Mouse (Mus musculus): ENCODE results near the gene Il13. TPM values are rescaled to one million over a fixed set of nuclear protein-coding genes. Genes with fewer than 3 reads are reported as not detected.

The Il13 gene
- polyA plus RNA-seq, 1 experiment from 2014 or later: not detected

DNA sequence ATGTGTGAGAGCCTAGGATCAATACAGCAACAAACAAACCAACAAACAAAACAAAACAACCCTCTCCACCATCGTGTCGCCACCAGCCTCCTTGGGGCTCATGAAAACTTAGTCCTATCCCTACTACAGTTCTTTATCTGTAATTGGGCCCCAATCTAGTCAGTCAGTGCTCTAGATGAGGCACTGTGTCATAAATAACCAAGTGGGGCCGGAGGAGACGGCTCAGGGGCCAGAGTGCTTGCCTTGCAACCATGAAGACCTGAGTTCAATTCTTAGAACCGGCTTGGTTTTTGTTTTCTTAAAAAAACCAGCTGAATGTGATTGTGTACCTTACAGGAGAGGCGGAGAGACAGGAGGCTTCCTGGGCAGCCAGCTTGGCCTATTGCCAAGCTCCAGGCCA, 19.3 kb downstream of the Il13 start:
- H3K4me3 ChIP-seq: peak overlapping the region; percentile 4; the same call in 1 of the 2 replicates
- peak overlapping the region; percentile 1 for H3K27ac ChIP-seq
- H3K4me1 ChIP-seq: peaks cover 63% of the 10 kb centered on the region
- peak overlapping the region; percentile 40; the same call in 1 of the 2 replicates for H3K9ac ChIP-seq
- WGBS (ENCODE audit: insufficient replicate concordance): 29% methylated on average over 6 of the region's 6 CpGs
- no peaks in the 10 kb centered on the region for H3K27me3 ChIP-seq (replicated peaks)
- peak; percentile 64 for ATAC-seq
- peaks cover 4% of the 10 kb centered on the region; the same call in 1 of the 2 replicates for H3K36me3 ChIP-seq
- 0 out of 2 replicates have a peak, but pooled peaks cover 5% of the 10 kb centered on the region for H3K9me3 ChIP-seq (replicated peaks)
- H3K4me2 ChIP-seq: peak overlapping the region; percentile 49

DNA sequence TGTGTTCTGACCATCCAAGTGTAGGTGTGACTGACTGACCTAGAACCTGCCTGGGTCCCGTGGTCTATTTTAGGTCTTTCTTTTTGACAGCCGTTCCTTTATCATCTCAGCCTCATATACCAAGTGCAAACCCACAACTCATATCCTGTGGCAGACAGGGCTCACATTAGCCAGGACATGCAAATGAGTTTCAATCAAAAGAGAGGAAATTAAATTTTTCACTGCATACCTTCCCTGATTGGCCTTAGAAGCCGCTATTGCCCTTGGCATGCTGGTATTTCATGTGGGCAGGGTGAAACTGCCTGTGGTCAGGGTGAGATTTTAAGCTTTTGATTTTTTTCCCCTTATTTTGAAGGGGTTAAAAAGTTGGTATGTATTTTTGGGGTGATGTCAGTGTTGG, 24.8 kb downstream of the Il13 start:
- Histone ChIP-seq H3K27me3 (replicated peaks) (no peaks in the 10 kb centered on the region), H3K4me1 (peaks cover 49% of the 10 kb centered on the region), H3K9ac (no peak overlapping the region), H3K9me3 (replicated peaks) (0 out of 2 replicates have a peak, but pooled peaks cover 5% of the 10 kb centered on the region), H3K4me3 (no peak overlapping the region), H3K27ac (no peak overlapping the region), H3K36me3 (peaks cover 4% of the 10 kb centered on the region; the same call in 1 of the 2 replicates), H3K4me2 (no peak overlapping the region)
- no peak for ATAC-seq
- WGBS (ENCODE audit: insufficient replicate concordance): 44% methylated on average over 3 of the region's 3 CpGs

DNA sequence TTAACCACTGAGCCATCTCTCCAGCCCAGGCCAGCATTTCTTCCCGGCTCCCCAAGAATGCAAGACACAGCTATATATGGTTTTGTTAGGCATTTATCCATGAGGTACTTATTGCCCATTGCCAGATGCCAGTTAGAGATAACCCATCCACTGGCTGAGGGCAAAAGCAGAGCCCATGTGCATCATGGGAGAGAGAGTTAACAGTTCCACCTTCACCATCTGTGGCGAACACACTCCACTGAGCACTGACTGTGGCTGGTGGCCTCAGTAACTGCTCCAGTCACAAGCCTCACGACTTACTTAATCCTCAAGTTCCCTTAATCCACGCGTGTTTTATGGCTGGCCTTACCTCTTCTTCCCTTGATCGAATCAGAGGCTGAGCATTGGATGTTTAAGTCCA, 25.3 kb downstream of the Il13 start:
- Histone ChIP-seq H3K4me1 (peaks cover 44% of the 10 kb centered on the region), H3K4me2 (no peak overlapping the region), H3K27me3 (replicated peaks) (no peaks in the 10 kb centered on the region), H3K9ac (no peak overlapping the region), H3K4me3 (no peak overlapping the region), H3K9me3 (replicated peaks) (0 out of 2 replicates have a peak, but pooled peaks cover 5% of the 10 kb centered on the region), H3K36me3 (peaks cover 4% of the 10 kb centered on the region; the same call in 1 of the 2 replicates), H3K27ac (no peak overlapping the region)
- 46% methylated on average over 6 of the region's 6 CpGs for WGBS (ENCODE audit: insufficient replicate concordance)
- peak; percentile 72 for ATAC-seq

DNA sequence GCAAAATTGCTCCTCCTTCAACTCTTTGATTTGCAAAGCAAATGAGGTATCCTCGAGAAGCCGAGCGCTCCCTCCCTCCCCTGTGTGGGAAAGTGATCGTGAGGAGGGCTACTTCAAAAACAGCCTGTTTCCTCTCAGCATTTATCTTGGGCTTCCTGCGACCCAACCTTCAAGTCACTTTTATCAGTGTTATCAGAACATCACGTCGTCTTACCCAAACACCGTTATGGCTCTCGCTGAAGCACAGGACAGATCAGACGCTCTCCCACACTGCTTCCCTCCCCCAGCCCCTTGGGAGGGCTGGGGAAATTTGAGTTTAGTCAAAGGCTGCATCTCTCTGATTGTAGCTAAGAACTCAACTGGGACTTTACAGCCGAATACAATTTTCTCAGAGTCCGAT, 28.9 kb downstream of the Il13 start:
- Histone ChIP-seq H3K4me2 (peak overlapping the region; percentile 39), H3K27ac (no peak overlapping the region), H3K9me3 (replicated peaks) (no peaks in the 10 kb centered on the region), H3K27me3 (replicated peaks) (no peaks in the 10 kb centered on the region), H3K4me3 (no peak overlapping the region), H3K36me3 (peaks cover 5% of the 10 kb centered on the region; the same call in 1 of the 2 replicates), H3K9ac (no peak overlapping the region), H3K4me1 (peaks cover 39% of the 10 kb centered on the region)
- WGBS (ENCODE audit: insufficient replicate concordance): 3% methylated on average over 12 of the region's 12 CpGs
- peak; percentile 40; the same call in 1 of the 2 replicates for ATAC-seq

DNA sequence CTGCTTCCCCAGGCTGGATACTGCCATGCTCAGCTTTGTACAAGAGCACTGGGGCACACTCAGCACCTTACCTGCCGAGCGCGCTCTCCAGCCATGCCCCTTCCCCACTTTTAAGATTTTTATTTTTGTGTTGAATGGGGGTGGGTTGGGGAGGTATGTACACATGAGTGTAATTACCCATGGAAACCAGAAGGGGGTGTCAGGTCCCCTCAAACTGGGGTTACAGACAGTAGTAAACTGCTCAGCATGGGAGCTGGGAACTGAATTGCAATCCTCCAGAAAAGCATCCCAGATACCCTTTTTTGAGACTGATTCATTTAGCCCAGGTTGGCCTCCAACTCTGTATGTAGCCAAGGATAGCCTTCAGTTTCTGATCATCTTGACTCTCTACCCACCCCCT, 29.5 kb downstream of the Il13 start:
- no peak overlapping the region for H3K4me3 ChIP-seq
- H3K27me3 ChIP-seq (replicated peaks): no peaks in the 10 kb centered on the region
- no peak overlapping the region for H3K9ac ChIP-seq
- peaks cover 5% of the 10 kb centered on the region; the same call in 1 of the 2 replicates for H3K36me3 ChIP-seq
- no peak for ATAC-seq
- H3K27ac ChIP-seq: no peak overlapping the region
- H3K9me3 ChIP-seq (replicated peaks): no peaks in the 10 kb centered on the region
- peaks cover 37% of the 10 kb centered on the region for H3K4me1 ChIP-seq
- 78% methylated on average over 3 of the region's 3 CpGs for WGBS (ENCODE audit: insufficient replicate concordance)
- peak overlapping the region; percentile 39; the same call in 1 of the 2 replicates for H3K4me2 ChIP-seq

DNA sequence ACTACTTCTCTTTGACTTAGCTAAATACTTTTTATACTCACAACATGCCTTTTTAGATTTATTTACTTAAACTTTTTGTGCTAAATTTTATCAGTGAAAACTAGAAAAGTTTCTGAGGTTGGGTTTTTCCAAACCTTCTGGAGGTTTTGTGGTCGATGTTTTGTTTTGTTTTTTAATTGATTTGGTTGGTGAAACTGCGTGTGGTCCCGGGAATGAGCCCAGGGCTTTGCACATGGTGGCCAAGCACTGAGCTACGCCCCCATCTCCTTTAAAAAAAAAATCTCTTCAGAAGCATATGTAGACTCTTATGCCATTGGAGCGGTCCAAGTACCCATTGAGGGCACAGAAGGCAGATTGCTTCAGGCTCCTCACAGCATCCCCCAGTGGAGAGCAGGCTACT, 43.4 kb downstream of the Il13 start:
- H3K4me1 ChIP-seq: no peaks in the 10 kb centered on the region
- peaks cover 20% of the 10 kb centered on the region for H3K36me3 ChIP-seq
- ATAC-seq: no peak
- H3K4me3 ChIP-seq: no peak overlapping the region
- no peak overlapping the region for H3K9ac ChIP-seq
- H3K27ac ChIP-seq: no peak overlapping the region
- H3K9me3 ChIP-seq (replicated peaks): no peaks in the 10 kb centered on the region
- 84% methylated on average over 5 of the region's 5 CpGs for WGBS (ENCODE audit: insufficient replicate concordance)
- no peaks in the 10 kb centered on the region for H3K27me3 ChIP-seq (replicated peaks)
- no peak overlapping the region for H3K4me2 ChIP-seq

DNA sequence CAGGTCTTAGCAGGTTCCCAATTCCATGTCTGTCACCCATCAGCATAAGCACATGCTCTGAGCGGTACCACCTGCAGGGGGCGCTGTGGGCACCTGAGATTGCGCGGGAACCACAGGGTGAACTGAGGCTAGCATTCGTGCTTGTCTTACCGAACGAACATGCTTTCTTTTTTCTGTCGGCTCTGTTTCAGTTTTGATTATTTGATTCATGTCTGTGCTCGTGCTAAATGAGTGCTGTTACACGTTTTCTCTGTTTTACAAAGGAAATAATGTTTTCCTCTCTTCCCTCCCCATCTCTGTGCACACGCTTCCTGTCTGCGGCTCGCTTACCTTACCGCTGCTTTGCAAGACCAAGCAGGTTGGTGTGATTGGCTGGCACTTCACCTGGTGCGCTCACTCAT, 44.1 kb downstream of the Il13 start:
- H3K4me3 ChIP-seq: peak overlapping the region; percentile 28
- no peak for ATAC-seq
- H3K9ac ChIP-seq: peak overlapping the region; percentile 12; the same call in 1 of the 2 replicates
- peaks cover 17% of the 10 kb centered on the region for H3K36me3 ChIP-seq
- H3K4me2 ChIP-seq: peak overlapping the region; percentile 53
- no peaks in the 10 kb centered on the region for H3K27me3 ChIP-seq (replicated peaks)
- 25% methylated on average over 15 of the region's 15 CpGs for WGBS (ENCODE audit: insufficient replicate concordance)
- H3K9me3 ChIP-seq (replicated peaks): no peaks in the 10 kb centered on the region
- no peak overlapping the region for H3K27ac ChIP-seq
- no peaks in the 10 kb centered on the region for H3K4me1 ChIP-seq

DNA sequence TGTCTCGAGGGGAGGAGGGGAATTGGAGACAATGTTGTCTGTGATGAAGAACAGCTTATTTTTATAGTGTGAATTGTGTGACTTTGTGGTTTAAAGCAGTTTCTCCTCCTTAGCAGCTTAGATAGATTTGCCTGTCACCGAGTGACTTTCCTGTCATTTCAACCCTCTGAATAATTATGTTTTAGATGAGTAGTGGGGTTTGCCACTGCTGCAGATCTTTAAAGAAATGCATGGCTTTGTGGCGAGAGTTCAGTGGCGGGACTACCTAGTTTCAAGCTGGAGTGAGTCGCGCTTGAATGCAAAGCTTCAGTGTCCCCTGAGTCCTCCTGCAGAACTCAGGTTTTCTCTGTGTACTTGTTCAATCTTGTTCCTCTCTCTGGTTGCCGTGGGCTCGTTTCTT, 46.2 kb downstream of the Il13 start:
- Histone ChIP-seq H3K9ac (no peak overlapping the region), H3K9me3 (replicated peaks) (no peaks in the 10 kb centered on the region), H3K27ac (no peak overlapping the region), H3K4me3 (no peak overlapping the region), H3K27me3 (replicated peaks) (no peaks in the 10 kb centered on the region), H3K4me1 (0 out of 2 replicates have a peak, but pooled peaks cover 3% of the 10 kb centered on the region), H3K4me2 (no peak overlapping the region), H3K36me3 (peaks cover 12% of the 10 kb centered on the region)
- WGBS (ENCODE audit: insufficient replicate concordance): 72% methylated on average over 8 of the region's 8 CpGs
- no peak for ATAC-seq

DNA sequence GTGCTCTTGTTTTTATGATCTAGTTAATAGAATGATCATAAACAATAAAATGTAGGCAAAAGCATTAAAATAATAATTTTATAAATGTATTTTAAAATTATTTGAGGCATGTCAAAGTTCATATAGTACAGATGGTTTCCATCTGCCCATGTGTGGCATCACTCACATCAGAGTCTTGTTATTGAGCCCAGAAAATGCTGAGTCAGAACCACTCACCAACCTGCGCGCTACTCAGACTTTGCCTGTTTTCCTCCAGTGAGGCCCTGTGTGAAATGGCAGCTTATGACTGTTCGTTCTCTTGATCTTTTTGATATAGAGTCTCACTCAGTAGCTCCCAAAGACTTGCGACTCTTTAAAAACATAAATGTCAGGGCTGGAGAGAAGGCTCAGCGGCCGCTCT, 49.0 kb downstream of the Il13 start:
- Histone ChIP-seq H3K4me1 (0 out of 2 replicates have a peak, but pooled peaks cover 3% of the 10 kb centered on the region), H3K36me3 (peaks cover 18% of the 10 kb centered on the region), H3K9me3 (replicated peaks) (no peaks in the 10 kb centered on the region), H3K27ac (no peak overlapping the region), H3K4me3 (no peak overlapping the region), H3K9ac (no peak overlapping the region), H3K4me2 (no peak overlapping the region), H3K27me3 (replicated peaks) (no peaks in the 10 kb centered on the region)
- ATAC-seq: no peak
- 82% methylated on average over 6 of the region's 6 CpGs for WGBS (ENCODE audit: insufficient replicate concordance)

DNA sequence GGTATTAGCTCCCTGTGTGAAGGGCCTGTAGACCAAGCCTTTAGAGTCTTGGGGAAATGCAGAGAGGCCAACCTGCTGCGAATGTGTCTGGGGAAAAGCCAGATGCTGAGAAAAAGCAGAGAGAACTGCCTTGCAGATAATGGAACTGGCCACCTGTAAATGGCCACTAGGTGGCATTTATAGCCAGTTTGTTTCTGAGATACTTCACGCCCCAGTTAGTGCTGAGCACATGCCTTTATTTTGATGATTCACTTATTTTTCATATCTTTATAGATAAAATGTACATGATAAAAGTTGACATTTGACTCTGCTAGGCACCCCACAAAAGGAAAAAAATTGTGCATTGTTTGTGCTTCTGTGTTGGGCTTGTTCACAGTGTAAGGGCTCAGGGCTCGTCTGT, 49.7 kb downstream of the Il13 start:
- ATAC-seq: no peak
- no peak overlapping the region for H3K27ac ChIP-seq

DNA sequence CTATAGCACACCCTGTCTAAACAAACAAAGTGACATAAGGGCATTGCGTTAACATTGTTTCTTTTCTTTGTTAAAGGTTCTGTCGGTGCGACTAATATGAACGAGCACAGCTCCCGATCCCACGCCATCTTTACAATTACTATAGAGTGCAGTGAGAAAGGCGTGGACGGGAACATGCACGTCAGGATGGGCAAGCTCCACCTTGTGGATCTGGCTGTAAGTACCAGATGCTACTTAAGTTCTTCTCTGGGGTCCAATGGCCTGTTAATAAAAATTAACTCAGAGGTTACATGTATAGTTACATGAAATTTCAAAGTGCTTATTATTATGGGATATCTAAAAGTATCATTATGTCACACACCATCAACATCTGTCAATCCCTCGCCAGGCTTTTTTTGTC, 51.4 kb downstream of the Il13 start:
- Histone ChIP-seq H3K27ac (no peak overlapping the region), H3K27me3 (replicated peaks) (no peaks in the 10 kb centered on the region), H3K36me3 (peaks cover 26% of the 10 kb centered on the region), H3K4me1 (0 out of 2 replicates have a peak, but pooled peaks cover 3% of the 10 kb centered on the region), H3K4me3 (no peak overlapping the region), H3K4me2 (no peak overlapping the region), H3K9ac (no peak overlapping the region), H3K9me3 (replicated peaks) (no peaks in the 10 kb centered on the region)
- no peak for ATAC-seq
- 74% methylated on average over 10 of the region's 10 CpGs for WGBS (ENCODE audit: insufficient replicate concordance)

More for the DNA sequence above, 49.7 kb downstream of the Il13 start:
- H3K4me3 ChIP-seq: no peak overlapping the region
- peaks cover 23% of the 10 kb centered on the region for H3K36me3 ChIP-seq
- WGBS (ENCODE audit: insufficient replicate concordance): 55% methylated on average over 3 of the region's 3 CpGs
- no peak overlapping the region for H3K4me2 ChIP-seq
- H3K27me3 ChIP-seq (replicated peaks): no peaks in the 10 kb centered on the region
- H3K4me1 ChIP-seq: 0 out of 2 replicates have a peak, but pooled peaks cover 3% of the 10 kb centered on the region
- H3K9me3 ChIP-seq (replicated peaks): no peaks in the 10 kb centered on the region
- H3K9ac ChIP-seq: no peak overlapping the region
